14 mouse cellular contexts compared by ENCODE assay signal in the genomic region with DNA sequence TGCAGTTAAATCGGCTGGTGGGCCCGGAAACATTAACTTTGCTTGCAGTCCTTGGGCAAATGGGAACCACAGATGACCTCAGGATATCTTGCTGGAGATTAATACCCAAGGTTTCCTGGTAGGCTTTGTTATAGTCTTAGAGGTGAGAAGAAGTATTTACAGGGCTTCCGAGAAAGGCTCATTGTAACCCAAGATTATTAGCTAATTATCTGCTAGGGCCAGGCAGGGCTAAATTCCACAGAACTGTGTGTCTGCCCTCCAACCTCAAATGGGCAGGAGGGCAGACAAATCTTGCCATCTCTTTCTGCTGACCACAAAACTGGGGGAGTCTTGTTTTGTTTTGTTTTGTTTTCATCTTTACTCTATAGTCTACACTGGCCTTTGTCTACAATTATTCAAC.
"Had no signal": no experiment of that assay in that cellular context is flagged by ENCODE, and none has a peak within 500 bp of the region (broad histone marks: within the 10 kb centered on the region; RNA-seq: fewer than 3 reads in every experiment).

No protein-coding gene starts in this region.

- H3K4me2 ChIP-seq: lung, embryonic 14.5 days; midbrain, embryonic 12.5 days; midbrain, embryonic 15.5 days; neural tube, embryonic 12.5 days; stomach, embryonic 15.5 days had no signal

- ATAC-seq: midbrain, embryonic 15.5 days had no signal

- H3K27ac ChIP-seq: midbrain, embryonic 12.5 days; midbrain, embryonic 15.5 days; neural tube, embryonic 12.5 days; stomach, embryonic 15.5 days; stomach, postnatal 0 days had no signal

- H3K4me1 ChIP-seq: megakaryocyte, embryonic 14.5 days; midbrain, embryonic 15.5 days had no signal

- DNase-seq: lung, adult 18-20 months; lung, embryonic 14.5 days; lung, postnatal 10 days; lung, postnatal 4 days; right cerebral cortex, postnatal 14 days; thymus, adult 2 months; thymus, postnatal 25 days; thymus, postnatal 4 days had no signal

- H3K9ac ChIP-seq: lung, embryonic 14.5 days; midbrain, embryonic 12.5 days; midbrain, embryonic 15.5 days; neural tube, embryonic 12.5 days; stomach, embryonic 15.5 days had no signal

- H3K36me3 ChIP-seq: midbrain, embryonic 12.5 days; midbrain, embryonic 15.5 days; neural tube, embryonic 12.5 days; stomach, embryonic 15.5 days had no signal

- H3K4me3 ChIP-seq: megakaryocyte, embryonic 14.5 days; midbrain, embryonic 12.5 days; midbrain, embryonic 15.5 days; neural tube, embryonic 12.5 days; stomach, embryonic 15.5 days had no signal

- H3K27me3 ChIP-seq: midbrain, embryonic 15.5 days; neural tube, embryonic 12.5 days; stomach, embryonic 15.5 days had no signal

- H3K9me3 ChIP-seq: megakaryocyte, embryonic 14.5 days; midbrain, embryonic 12.5 days; midbrain, embryonic 15.5 days; neural tube, embryonic 12.5 days; stomach, embryonic 15.5 days had no signal
